Mouse (Mus musculus) neural tube, embryonic 14.5 days (tissue): Measurements from ENCODE around the gene Ttll2. TPM values are rescaled to one million over a fixed set of nuclear protein-coding genes. Genes with fewer than 3 reads are reported as not detected.
A peak's percentile ranks its signal among the peaks of the same experiment; 100 is the strongest.
"Not testable (repeated sequence)": the region's sequence is repeated elsewhere in the genome, so short reads cannot be mapped to it uniquely, and the experiment has no call there.

Experiments used
- ATAC-seq: fragments of 200-750 bp; cut with Nextera tagmentation; 2 replicates; pipeline ENCODE4 v1.8.0; 2017; ENCODE audit warnings: low read depth, mild to moderate bottlenecking, moderate TSS enrichment, moderate library complexity
- H3K27ac ChIP-seq: fragments of 300-500 bp; sonication (generic); 2 replicates; pipeline ENCODE4 v1.5.1; 2014; ENCODE audit warnings: low read depth, mild to moderate bottlenecking, control low read depth, low read length, moderate library complexity, mixed read lengths
- H3K27me3 ChIP-seq: fragments of 300-500 bp; sonication (generic); 2 replicates; pipeline ENCODE4 v1.6.1; 2014; ENCODE audit warnings: low read length; ENCODE audit not compliant: control insufficient read depth, insufficient read depth
- H3K36me3 ChIP-seq: fragments of 300-500 bp; sonication (generic); 2 replicates; pipeline ENCODE4 v1.6.1; 2014; ENCODE audit warnings: low read length, mixed read lengths; ENCODE audit not compliant: control insufficient read depth, insufficient read depth
- H3K4me1 ChIP-seq: fragments of 300-500 bp; sonication (generic); 2 replicates; pipeline ENCODE4 v1.6.1; 2014; ENCODE audit warnings: low read length; ENCODE audit not compliant: control insufficient read depth, insufficient read depth
- H3K4me2 ChIP-seq: fragments of 300-500 bp; sonication (generic); 2 replicates; pipeline ENCODE4 v1.6.1; 2014; ENCODE audit warnings: mild to moderate bottlenecking, low read depth, low read length, control low read depth
- H3K4me3 ChIP-seq: fragments of 300-500 bp; sonication (generic); 2 replicates; pipeline ENCODE4 v1.5.1; 2014; ENCODE audit warnings: low read depth, low read length, control low read depth, mixed read lengths
- H3K9ac ChIP-seq: fragments of 300-500 bp; sonication (generic); replicated peaks from 2 replicates; pipeline ENCODE4 v1.6.1; 2014; ENCODE audit warnings: low read depth, mild to moderate bottlenecking, control low read depth, low read length, mixed read lengths
- H3K9me3 ChIP-seq: fragments of 300-500 bp; sonication (generic); 2 replicates; pipeline ENCODE4 v1.6.1; 2016; ENCODE audit warnings: low read length; ENCODE audit not compliant: control insufficient read depth
- WGBS: fragments of 180-500 bp; shearing (Covaris S2); extraction: QIAGEN DNeasy Blood & Tissue Kit; methylation state at CpG from one replicate; pipeline ENCODE4 v1.1.7; 2014; 5-methylcytosine and 5-hydroxymethylcytosine counted together
- polyA plus RNA-seq: library from polyadenylated mRNA; unstranded; fragments of >200 nt; fragmentation: Nextera tagmentation; extraction: Ambion mirVana; gene quantifications from 2 replicates; pipeline ENCODE4 v1.2.1, GENCODE M21; 2014

Gene Ttll2
- polyA plus RNA-seq, 1 experiment from 2014 or later = not detected

DNA sequence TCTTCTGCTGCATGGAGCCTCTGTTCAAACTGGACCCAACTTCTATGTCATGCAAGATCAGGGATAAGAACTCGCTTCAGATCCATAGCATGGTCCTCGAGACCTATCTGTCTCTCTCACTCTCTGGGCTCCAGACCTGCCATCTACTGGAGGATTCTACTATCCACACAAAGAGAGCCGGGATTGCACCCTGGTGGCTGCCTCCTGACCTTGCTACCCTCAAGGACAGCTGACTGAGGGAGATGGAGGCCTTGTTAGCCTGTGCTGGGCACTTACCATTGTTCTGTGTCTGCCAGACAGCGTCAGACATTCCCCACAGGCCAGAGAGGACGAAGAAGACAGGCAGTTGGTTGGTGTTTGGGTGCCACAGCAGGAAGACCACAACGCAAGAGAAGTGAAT, 16.9 kb upstream of the Ttll2 start:
- ATAC-seq, H3K27me3 ChIP-seq, H3K4me2 ChIP-seq, H3K4me1 ChIP-seq, H3K4me3 ChIP-seq, H3K9ac ChIP-seq, H3K36me3 ChIP-seq, H3K27ac ChIP-seq, H3K9me3 ChIP-seq: not testable (repeated sequence)
- WGBS = 81% methylated on average over 4 of the region's 6 CpGs

- ATAC-seq = peak; percentile 89
- not testable (repeated sequence) for H3K9ac ChIP-seq, H3K4me2 ChIP-seq, H3K27ac ChIP-seq, H3K4me3 ChIP-seq, H3K9me3 ChIP-seq, H3K4me1 ChIP-seq, H3K36me3 ChIP-seq, H3K27me3 ChIP-seq
- WGBS = 8% methylated on average over 4 of the region's 7 CpGs
Measured at GRCm38 (mm10) chr17:7366676-7367374, 14.3 kb upstream of the Ttll2 start.

- not testable (repeated sequence) for H3K27me3 ChIP-seq, H3K4me1 ChIP-seq, H3K9ac ChIP-seq, H3K27ac ChIP-seq, H3K4me2 ChIP-seq, H3K36me3 ChIP-seq, H3K9me3 ChIP-seq, ATAC-seq, H3K4me3 ChIP-seq
- no CpG with 5 or more reads among the region's 1 CpGs for WGBS
Measured at GRCm38 (mm10) chr17:7366265-7366664, 13.8 kb upstream of the Ttll2 start.

DNA sequence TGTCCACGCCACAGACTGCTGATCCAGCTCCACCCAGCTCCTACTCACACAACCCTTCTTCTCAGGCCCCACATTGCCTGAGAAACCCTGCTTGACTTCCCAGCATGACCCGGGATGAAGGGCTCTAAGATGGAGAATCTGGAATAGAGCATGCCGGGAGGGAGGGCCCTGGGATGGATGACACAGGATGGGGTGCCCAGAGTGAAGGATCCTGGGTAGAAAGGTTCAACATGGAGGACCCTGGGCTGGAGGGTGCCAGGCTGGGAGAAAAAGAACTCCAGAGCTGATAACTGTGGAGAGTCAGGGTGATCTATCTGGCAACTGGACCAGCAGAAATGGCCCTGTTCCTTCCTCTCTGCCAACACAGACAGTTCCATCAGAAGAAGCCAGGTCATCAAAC, 13.1 kb upstream of the Ttll2 start:
- not testable (repeated sequence) for ATAC-seq, H3K27ac ChIP-seq, H3K9me3 ChIP-seq, H3K36me3 ChIP-seq, H3K27me3 ChIP-seq, H3K4me1 ChIP-seq, H3K4me3 ChIP-seq, H3K9ac ChIP-seq, H3K4me2 ChIP-seq
- WGBS = 100% methylated on average over 1 of the region's 3 CpGs

- H3K27ac ChIP-seq, H3K4me1 ChIP-seq, H3K9ac ChIP-seq, H3K4me3 ChIP-seq, H3K4me2 ChIP-seq, ATAC-seq, H3K27me3 ChIP-seq, H3K36me3 ChIP-seq, H3K9me3 ChIP-seq: not testable (repeated sequence)
- WGBS = 87% methylated on average over 8 of the region's 9 CpGs
Measured at GRCm38 (mm10) chr17:7360749-7361465, 8.4 kb upstream of the Ttll2 start.

DNA sequence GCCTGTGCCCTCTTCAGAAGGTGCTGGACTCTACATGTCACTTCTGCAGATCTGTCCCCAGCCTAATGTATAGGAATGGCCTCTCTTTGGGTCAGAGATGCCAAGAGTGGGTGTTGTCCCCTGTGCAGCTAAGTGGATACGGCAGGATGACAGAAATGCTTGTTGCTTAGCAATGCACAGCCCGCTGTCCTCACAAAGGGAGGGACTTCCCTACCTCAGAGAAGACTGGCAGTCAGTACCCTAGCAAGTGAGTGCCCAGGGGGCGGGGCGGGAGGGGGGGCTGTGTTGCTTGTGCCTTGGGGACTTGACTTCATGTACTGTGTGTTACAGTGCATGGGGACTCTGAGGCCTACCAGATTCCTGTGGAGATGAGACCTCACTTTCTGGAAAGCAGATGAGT, 7.3 kb upstream of the Ttll2 start:
- H3K9me3 ChIP-seq, H3K27me3 ChIP-seq, ATAC-seq, H3K9ac ChIP-seq, H3K27ac ChIP-seq, H3K36me3 ChIP-seq, H3K4me3 ChIP-seq, H3K4me2 ChIP-seq, H3K4me1 ChIP-seq: not testable (repeated sequence)
- 65% methylated on average over 4 of the region's 4 CpGs for WGBS

GRCm38 (mm10) chr17:7348765-7349164, 3.7 kb downstream of the Ttll2 start:
- not testable (repeated sequence) for H3K4me3 ChIP-seq, ATAC-seq, H3K27ac ChIP-seq, H3K27me3 ChIP-seq, H3K36me3 ChIP-seq, H3K9ac ChIP-seq, H3K4me1 ChIP-seq, H3K9me3 ChIP-seq, H3K4me2 ChIP-seq
- WGBS = 64% methylated on average over 2 of the region's 3 CpGs

DNA sequence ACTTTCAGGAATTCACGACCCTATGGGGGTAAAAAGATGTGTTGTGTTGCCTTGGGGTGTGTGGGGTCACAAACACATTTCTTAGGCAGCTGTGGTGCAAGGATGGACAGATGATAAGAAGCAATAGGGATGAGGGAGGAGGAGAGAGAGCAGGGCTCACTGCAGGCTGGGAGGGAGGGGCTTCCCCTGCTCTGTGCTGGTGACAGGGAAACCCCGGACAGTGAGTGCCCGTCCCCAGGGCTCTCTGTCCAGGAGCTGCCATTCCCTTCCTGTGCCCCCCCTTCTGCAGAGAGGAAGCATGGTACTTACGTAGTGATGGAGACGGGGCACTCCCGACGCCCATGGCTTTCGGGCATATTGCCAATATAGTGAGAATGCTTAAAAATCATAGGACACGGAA, 15.1 kb downstream of the Ttll2 start:
- not testable (repeated sequence) for H3K27ac ChIP-seq, H3K27me3 ChIP-seq, H3K9me3 ChIP-seq, H3K4me2 ChIP-seq, H3K4me1 ChIP-seq, H3K9ac ChIP-seq, H3K4me3 ChIP-seq, ATAC-seq, H3K36me3 ChIP-seq
- WGBS = 73% methylated on average over 7 of the region's 9 CpGs

GRCm38 (mm10) chr17:7332745-7333144, 19.8 kb downstream of the Ttll2 start:
- not testable (repeated sequence) for H3K4me1 ChIP-seq, ATAC-seq, H3K4me3 ChIP-seq, H3K27ac ChIP-seq, H3K4me2 ChIP-seq, H3K9ac ChIP-seq, H3K27me3 ChIP-seq, H3K36me3 ChIP-seq, H3K9me3 ChIP-seq
- 77% methylated on average over 3 of the region's 5 CpGs for WGBS
